Mouse (Mus musculus): Measurements from ENCODE around the gene Gm28308.
A peak's percentile ranks its signal among the peaks of the same experiment; 100 is the strongest.

Gene Gm28308

DNA sequence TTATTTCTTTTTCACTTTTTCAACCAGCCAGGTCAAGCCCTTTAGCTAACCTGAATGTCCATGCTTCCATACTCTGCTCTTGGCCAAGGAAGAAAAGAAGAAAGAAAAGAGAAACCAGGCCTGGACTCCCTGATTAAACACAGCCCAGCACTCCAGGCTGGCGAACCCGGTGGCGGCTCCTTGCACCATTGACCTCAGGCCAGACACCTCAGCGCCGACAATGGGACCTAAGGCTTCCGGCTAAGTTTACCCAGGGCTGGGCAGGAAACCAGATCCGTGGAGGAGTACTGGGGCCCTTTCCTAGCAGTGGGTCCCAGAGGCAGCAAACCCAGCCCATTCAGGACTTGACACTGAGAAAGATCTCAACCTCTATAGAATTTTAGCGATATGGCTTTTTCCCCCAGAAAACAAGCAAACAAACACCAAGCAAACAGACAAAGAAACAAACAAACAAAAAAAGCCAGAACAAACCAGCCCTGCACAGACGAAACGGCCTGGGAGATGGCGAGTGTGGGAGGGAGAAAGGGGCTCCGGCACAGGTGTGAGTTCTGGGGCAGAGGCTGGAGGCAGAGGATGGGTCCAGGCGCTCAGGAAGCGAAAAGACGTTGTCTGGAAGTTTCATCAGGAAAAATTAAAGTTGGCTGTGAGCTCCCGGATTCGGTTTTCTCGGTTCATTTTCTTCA is 18.9 kb upstream of the Gm28308 start:
- DNase-seq, result no peak

DNA sequence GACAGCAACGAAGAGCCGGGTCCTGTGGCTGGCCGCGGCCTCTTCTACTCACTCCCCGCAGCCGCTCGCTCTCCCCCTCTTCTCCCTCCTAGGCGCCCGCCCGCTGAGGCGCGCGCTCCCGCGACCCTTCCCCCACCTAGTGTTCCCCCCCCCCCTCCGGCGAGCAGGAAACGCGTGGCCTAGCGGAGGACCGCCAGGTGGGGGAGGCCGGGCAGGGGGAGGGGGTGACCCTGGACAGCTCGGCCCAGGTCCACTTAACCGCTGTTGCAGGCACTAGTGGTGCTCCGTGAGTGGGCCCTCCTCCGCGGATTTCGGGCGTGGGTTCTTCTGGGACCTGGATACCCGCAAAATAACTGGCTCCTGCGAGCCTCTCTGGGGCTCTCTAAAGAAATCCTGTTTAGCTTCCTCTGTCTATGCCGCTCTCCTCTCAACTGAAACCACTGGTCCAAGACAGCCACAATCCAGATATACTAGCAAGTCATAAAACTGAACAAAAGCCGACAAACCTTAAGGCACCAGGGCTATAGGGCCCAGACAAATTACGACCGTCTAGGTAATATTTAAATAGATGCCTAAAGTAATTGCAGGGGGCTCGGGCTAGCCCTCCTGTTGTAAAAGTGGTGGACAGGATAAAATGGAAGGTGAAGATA is 17.5 kb upstream of the Gm28308 start, which contains the start of gene Hoxa9:
Gene Hoxa9, minus strand, starts transcription at position 574 of the 650 bp plus-strand sequence.
- no peak for DNase-seq

DNA sequence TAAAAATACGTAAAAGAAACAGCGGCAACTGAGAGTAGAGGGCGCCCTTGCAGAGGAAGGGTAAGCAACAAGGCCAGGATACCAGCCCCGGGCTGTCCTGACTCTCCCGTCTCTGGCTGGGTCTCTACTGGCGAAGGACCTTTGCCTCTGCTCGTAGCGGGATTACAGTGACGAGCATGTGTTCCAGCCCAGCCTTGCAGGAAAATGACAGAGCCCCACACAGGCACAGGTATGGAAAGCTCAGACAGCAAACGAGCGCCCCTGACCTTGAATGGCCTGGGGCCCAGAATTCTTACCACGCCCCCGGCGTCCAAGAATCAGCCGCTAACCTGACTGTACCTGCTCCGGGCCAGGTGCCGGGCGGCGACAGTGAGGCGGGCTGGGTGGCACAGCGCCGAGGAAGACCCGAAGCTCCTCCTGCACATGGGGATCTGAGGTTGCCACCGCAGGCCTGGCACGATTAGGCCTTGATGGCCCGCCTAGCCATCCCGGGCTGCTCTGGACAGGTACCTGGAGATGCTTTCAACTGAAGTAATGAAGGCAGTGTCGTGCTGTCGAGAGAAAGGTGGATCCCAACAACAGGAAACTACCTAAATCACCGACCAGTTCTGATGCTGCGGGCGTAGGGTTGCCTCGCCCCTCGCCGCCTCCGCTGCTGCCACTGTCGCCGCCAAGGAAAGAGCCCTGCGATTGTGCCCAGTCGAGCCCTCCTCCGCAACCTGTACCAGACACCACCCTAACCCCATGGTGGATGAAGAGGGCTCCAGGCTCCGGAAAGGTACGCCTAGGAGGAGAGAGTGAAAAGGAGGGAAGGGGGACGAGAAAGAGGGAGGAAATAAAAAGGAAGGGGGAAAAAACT is 16.6 kb upstream of the Gm28308 start:
- DNase-seq, result no peak

GRCm38 (mm10) chr6:52228475-52229465 is 15.6 kb upstream of the Gm28308 start:
- no peak for DNase-seq

DNA sequence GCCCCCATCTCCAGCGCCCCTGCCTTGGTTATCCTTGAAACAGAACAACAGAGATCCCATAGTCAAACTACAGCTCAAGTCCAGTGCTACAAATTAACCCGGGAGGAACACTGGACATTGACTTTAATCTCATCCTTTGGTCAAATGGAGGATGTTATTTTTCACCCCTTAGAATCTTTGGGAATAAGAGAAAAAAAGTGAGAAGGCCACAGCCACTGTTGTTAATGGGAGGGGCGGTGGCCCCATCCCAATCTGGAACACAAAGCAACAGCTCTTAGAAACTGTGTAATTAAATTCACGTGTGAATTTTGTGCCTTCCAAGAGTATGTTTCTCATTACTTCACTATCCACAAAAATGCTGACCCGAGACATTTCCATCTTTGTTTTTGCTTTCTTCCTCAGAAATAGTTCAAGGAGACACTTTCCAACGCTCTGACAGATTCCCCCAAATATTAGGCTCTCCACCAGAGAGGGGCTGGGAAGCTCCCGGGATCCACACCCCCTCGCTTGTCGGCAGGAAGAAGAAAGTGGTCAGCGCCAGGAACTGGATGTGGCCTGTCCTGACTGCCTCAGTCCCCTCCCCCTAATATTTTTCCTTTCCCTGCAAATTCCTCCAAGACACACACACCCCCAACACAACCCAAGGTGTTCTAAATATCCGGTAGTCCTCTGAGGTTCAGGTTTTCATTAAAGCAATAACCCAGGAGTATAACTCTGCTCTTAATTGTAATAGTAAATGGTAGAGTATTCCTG is 14.5 kb upstream of the Gm28308 start:
- no peak for DNase-seq

GRCm38 (mm10) chr6:52226569-52227257 is 13.6 kb upstream of the Gm28308 start:
- no peak for DNase-seq

- peak in 1 of 2 experiments; percentile 7 for DNase-seq
These were observed 12.8 kb upstream of the Gm28308 start for GRCm38 (mm10) chr6:52225612-52226568.

GRCm38 (mm10) chr6:52224895-52225611 is 11.9 kb upstream of the Gm28308 start:
- DNase-seq, result peak in 1 of 2 experiments; percentile 4

- DNase-seq, result peak in 1 of 2 experiments; percentile 4
These were observed 11.0 kb upstream of the Gm28308 start for GRCm38 (mm10) chr6:52223939-52224760.

DNA sequence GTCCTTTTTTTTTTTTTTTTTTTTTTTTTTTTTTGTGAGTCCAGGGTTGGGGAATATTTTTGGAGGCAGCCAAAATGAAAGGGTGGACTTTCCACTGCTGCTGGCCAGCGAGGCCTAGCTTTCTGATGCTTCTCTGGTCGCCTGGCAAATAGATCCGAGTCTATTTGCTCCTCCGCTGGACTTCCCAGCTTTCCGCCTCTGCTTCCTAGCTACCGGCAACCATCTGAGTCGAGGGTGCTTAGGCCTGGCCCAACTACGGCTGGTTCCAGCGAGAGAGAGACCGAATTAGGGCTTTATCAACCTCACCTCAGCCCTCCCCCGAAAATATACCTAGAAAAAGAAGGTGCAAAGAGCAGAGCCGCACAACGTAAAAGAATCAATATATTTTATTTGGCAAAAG is 9.6 kb upstream of the Gm28308 start:
- DNase-seq, result peak in 1 of 2 experiments; percentile 1

- peak in 1 of 2 experiments; percentile 31 for DNase-seq
These were observed 9.0 kb upstream of the Gm28308 start for GRCm38 (mm10) chr6:52221993-52222685.

DNA sequence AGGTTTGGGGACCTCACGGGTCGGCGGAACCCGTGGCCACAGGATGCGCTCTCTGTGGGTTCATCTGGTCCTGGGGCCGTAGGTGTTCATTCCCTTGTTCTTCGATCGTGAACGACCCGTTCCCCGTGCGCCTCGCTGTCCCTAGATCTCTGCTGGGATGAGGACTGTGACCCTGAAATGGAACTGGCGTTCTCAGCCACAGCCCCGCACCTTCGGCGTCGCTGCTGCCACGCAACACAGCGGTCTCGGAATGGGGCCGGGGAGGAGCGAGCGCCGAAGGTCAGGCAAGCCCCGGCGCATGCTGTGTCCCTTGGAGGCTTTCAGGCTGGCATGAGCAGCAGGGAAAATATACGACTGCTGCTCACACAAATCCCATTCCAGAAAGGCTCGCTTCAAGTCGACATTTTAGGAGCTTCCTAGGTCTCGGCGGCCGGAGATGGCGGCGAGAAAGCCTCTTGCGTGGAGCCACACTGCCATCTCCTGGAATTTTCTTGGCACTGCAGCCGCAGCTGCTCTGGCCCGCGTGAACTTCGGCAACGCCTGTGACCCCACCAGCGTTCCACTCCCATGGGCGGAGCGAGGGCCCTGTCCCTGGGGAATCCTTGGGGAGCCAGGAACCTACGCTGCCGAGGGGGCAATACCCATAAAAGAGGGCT is 8.3 kb upstream of the Gm28308 start, which contains the start of gene Hoxa7:
Gene Hoxa7, minus strand, starts transcription at position 518 of the 656 bp plus-strand sequence.
- peak; percentile 76 to 78 for DNase-seq

DNA sequence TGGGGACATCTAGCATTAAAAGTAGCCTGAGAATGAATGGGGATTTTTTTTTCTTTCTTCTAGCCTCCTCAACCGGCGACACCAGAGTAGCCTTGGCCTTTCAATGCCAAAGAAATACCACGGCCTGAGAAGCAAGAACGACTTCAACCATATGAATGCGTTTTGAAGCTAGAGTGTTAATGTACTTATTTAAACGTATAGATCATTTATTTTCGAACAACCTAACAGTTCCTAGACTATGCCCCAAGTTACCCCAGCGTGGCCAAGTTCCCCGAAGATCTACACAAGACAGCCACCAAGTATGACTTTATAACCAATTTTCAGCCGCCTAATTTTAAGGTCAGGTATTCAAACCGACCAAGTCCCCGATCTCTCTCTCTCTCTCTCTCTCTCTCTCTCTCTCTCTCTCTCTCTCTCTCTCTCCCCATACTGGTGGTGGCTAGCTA is 7.7 kb upstream of the Gm28308 start:
- no peak for DNase-seq

DNA sequence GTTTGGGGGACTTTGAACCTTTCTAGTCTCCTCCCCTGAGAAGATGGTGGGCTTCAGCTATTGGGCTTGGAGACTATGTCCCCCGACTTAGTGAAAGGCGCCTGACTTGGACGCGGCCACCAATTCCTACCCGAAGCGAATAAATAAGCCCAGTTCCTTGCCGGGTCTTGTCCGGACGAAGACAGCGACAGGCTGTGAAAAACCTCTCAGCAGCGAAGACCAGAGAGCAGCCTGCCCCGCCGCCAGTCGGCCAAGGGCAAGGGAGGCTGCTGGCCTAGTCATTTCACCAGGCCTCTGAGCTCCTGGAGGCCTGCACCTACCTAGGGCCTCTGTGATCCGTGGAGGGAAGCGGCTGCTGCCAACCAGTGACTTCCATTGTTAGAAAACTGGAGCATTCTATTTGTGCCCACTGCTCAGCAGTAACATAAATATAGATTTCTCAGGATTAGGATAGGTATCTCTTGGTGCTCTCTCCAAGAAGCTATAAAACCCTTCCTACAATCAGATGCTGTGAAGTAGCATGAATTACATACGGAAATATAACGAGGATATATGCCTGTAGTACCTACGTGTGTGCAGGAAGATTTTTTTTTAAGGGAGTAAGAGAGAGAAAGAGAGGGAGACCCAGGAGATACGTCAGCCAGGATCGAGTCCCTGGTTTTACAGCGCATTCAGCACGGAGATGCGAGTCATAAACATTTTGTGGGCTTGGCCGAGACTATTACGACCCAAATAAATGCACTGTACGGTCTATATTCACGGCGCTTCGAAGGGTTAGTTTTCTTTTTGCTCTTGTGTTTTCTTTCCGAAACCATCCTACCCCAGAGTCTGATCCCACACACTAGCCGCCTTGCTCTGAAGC is 7.1 kb upstream of the Gm28308 start:
- DNase-seq, result no peak

- no peak for DNase-seq
These were observed 6.2 kb upstream of the Gm28308 start for GRCm38 (mm10) chr6:52219234-52219942.
